Mouse (Mus musculus): ENCODE results near the gene Cep85l.
A peak's percentile ranks its signal among the peaks of the same experiment; 100 is the strongest.

The Cep85l gene

DNA sequence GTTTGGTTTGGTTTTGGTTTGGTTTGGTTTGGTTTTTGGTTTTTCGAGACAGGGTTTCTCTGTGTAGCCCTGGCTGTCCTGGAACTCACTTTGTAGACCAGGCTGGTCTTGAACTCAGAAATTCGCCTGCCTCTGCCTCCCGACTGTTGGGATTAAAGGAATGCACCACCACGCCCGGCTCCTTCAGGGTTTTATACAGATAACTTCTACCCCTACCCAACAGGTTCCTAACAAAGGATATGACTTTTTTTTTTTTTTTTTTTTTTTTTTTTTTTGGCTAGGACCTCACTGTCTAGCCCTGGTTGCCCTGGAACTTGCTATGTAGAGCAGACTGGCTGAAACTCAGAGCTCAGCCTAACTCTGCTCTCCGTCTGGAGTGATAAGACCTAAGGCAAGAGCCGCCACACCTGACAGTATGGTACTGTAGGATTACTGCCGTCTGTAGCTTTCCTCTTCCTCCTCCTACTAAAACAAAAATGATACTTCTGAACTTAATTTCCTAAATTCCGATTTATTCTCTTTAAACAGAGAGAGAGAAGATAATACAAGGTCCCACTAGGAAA lies 37.5 kb downstream of the Cep85l start:
- DNase-seq (ENCODE audit: low read depth) = no peak

DNA sequence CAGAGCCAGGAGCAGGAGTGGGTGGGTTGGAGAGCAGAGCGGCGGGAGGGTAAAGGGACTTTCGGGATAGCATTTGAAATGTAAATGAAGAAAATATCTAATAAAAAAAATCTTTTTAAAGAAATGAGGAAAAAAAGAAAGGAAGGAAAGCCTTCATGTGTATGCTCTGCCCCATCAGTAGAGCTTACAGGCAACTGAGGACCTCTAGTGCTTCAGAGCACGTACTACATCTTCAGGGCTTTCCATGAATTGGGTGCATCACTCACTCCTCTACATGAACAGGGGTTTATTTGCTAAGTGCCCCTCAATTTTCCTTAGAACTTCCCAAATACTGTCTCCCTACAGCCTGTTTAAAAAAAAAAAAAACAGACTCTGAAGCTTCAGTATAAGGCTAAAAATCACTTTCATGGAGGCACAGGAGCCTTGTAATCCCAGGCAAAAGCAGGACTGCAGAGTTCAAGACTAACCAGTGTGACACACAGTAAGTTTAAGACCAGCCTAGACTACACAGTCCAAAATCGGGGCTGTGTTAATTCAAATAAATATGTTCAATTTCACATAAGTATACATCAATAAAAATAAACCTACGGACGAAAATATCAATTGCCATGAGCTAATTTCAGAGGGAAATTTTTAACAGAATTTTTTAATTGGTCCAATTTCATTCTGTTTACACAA lies 38.3 kb downstream of the Cep85l start:
- no peak for DNase-seq (ENCODE audit: low read depth)

DNA sequence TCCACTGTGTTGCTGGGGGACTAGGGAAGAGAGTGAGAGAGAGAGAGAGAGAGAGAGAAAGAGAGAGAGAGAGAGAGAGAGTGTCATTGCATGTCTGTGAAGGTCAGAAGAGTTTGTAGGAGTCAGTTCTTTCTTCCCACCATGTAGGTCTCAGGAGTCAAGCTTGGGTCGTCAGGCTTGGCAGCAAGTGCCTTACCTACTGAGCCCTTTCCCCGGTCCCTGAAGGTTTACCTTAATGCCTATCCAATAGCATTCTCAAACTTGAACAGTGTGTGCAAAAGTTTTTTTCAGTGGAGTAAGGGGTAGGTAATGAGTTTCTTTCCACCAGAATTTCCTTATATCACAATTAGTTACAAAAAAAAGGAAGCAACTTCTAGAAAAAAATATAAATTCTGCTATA lies 40.7 kb downstream of the Cep85l start:
- no peak for DNase-seq (ENCODE audit: low read depth)

DNA sequence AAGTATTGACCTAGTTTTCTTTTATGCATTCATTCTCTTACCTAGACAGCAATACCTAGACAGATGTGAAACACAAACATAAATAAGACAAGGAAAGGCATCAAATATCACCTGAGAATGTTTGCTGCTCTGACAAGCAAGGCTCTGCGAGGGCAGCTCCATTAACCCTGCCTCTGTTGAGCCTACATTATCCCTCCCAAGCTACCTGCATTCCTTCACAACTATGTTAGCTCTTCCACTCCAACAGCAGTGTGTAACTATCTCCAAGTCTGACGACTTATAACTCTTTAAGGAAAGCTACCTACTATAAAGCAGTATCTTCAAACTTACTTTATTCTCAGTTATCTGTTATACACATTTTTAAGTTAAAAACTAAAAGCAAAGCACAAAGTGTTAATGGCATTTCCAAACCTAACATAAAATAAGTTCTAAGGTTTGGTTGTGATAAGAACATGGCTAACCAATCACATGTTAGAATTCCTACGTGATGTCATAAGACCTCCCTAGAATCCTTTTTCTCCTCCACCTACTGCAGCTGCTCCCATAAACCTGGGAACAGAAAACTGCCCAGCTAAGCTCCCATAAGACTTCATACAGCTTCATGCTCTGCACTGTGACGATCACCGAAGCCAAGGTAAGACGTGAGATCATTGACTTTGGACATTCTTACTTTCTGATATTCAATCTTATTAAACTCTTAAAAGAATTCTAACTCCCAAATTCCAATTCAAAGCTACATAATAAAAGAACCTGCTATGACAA lies 42.4 kb downstream of the Cep85l start, which contains the start of gene Pln:
Gene Pln (plus strand): TSS at position 506 of the 762 bp plus-strand sequence.
- no peak for DNase-seq (ENCODE audit: low read depth)

DNA sequence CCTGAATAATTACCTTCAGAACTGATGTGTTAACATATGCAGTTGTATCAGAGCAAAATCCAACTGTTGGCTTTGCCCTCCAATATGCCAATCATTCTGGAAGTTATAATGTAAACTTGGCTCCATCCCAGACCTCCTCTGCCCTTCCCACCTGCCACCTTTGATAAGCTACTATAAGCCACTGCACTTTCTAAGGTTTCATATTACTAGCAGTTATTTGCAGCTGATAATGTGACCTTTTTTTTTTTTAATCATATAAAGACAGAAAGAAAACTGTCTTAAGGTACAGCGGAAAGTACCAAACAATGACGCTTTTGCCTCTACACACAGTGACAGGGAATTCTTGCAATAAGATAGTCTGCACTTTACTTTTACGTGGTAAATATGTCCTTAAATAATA lies 43.8 kb downstream of the Cep85l start:
- DNase-seq (ENCODE audit: low read depth) = no peak

DNA sequence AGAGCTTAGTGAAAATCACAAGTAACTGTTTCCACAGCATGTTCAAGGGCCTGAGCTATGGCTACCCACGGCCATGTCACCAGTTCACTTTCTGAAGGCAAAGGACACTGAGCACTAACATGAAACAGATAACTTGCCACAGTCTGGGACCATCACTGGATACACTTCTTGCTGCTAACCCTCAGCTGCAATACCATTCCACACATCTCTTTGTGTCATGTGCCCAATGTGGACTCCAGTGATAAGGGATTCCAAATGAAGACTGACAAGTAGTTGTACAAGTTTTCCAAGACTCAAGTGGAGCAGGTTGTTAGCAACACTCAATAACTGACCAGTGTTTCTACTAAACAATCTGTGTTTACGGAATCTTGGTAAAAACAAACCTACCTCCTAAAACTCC lies 44.5 kb downstream of the Cep85l start:
- no peak for DNase-seq (ENCODE audit: low read depth)

DNA sequence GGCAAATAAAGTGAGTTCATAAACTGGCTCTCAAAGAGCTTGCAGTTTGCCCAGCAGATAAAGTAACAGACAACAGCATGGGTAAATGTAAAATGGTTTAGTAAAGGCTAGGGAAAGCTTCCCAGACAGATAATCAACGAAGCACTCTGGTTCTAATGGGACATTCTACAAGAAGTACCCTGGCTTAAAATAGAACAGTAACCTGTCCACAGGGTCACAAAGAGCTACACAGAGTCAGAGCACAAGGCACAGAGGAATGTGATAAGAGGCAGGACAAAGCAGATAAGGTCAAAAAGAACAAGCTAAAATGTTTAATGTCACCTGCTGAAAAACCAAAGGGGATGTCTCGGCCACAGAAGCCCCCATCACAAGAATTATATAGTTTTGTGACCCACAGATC lies 47.0 kb downstream of the Cep85l start:
- no peak for DNase-seq (ENCODE audit: low read depth)

DNA sequence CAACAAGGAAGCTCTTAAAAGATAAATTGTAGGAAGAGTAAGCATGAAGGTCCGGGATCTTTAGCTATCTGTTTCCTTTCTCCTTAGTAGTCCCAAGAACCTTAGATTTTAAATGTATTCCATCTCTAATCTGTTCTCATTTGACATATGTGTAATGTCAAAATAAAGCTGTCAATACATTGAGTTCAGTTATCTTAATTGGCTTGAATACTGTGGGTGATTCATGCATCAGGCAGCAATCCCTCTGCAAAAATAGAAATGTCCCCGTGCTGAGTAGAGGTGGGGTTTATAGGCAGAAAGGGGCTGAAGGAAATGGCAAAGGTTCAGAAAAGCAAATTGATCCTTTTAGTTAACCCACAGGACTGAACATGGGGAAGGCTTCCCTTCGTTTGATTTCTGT lies 50.5 kb downstream of the Cep85l start:
- no peak for DNase-seq (ENCODE audit: low read depth)

DNA sequence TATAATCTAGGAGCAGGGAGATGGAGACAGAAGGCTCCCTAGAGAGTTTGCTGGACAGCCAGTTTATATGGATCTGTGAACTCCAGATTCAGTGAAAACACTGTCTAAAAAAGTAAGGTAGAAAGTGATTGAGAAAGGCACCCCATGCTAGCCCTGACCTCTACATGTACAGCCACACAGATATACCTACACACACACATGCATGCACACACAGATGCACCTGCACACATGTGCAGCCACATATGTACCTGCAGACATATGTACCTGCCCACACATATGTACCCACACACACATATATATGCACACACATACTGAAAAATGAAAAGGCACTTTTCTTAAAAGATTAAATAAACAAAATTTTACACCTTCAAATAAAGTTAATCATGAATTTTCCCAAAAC lies 53.4 kb downstream of the Cep85l start:
- no peak for DNase-seq (ENCODE audit: low read depth)

DNA sequence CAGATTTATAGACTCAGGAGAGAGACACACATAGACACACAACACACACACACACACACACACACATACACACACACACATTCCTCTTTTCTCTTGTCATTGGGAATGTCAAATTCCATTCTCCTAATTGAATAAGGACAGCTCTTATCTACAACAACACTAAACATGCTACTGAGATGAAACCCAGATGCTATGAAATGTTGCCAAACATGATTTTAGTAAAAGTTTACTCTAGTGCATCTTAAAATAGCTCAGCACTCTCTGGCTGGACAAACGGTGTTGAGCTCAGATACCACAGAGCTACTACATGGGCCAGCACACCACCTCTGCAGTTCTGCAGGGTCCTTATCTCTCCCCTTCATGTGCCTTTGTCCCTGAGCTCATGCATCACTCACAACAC lies 55.1 kb downstream of the Cep85l start:
- no peak for DNase-seq (ENCODE audit: low read depth)

DNA sequence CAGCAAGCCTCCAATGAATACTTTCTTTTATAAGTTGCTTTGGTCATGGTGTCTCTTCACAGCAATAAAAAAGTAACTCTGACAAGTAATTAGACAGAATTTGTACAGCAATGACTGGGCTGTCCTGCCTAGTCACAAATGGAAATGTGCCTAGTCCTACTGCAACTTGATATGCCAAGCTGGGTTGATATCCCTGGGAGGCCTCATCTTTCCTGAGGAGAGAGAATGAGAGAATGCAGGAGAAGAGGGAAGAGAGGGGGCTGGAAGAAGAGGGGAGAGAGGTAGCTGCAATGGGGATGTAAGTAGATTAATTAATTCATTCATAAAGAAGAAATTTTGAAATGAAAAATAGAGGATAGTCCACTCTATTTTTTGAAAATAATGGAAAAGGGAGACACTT lies 56.4 kb downstream of the Cep85l start:
- no peak for DNase-seq (ENCODE audit: low read depth)

DNA sequence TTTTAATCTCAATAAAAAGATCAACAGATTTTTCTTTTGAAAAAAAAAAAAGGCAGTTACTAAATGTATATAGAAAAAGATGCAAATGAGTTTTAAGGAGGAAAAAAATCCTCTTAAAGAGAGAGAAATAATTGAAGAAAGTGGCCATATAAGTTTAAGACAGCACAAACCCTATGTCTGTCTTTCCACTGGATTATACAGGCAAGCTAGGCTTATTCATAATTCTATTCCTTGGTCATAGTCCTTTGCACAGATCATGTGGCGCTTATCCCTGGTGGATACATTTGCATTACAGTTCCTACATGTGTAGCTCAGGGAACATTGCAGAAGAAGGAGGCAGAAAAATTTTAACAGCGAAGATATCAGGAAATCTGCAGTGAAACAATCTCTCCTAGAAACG lies 73.1 kb downstream of the Cep85l start:
- no peak for DNase-seq (ENCODE audit: low read depth)

DNA sequence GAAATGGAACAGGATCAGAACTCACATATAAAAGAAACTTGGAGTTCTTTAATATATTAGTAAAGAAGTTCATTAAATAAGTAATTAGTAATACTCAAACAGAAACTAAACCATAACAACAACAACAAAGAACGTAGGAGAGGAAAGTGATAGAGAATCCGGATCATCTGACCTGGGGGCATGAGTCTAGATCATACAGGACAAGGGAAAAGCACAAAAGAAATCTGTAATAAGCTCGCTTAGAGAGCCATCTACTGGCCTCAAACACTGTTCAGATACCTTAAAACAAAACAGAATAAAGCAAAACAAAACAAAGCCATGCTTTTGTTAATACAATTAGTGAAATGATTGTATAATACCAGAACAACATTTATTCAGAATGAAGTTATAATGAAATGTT lies 73.9 kb downstream of the Cep85l start:
- DNase-seq (ENCODE audit: low read depth) = no peak

DNA sequence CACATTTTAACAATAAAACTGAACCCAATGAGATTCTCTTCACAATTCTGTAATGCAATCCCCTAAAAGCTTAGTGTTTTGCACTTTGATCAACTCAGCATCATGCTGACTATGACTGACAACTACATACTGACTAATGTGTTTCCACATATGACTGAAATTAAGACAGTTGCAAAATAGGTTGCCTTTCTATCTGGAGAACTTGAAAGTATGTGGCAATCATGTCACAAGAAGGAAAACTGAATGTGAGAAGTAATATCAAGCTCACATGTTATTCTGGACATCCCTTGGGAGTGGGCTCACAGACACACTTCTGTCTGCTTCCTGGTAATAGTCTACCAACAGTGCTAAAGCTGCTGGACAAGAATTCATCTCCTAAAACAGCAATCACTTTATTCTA lies 94.6 kb downstream of the Cep85l start:
- DNase-seq (ENCODE audit: low read depth) = no peak

DNA sequence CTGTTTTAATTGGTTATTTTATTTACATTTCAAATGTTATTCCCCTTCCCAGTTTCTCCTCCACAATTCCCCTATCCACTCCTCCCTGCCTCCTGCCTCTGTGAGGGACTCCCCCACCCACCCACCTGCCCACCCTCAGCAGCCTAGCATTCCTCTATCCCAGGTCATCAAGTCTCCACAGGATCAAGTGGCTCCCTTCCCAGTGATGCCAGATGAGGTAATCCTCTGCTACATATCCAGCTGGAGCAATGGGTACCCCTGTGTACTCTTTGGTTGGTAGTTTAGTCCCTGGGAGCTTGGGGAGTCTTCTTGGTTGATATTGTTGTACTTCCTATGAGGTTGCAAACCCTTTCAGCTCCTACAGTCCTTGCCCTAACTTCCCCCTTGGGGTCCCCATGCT lies 107.5 kb downstream of the Cep85l start:
- DNase-seq (ENCODE audit: low read depth) = no peak

DNA sequence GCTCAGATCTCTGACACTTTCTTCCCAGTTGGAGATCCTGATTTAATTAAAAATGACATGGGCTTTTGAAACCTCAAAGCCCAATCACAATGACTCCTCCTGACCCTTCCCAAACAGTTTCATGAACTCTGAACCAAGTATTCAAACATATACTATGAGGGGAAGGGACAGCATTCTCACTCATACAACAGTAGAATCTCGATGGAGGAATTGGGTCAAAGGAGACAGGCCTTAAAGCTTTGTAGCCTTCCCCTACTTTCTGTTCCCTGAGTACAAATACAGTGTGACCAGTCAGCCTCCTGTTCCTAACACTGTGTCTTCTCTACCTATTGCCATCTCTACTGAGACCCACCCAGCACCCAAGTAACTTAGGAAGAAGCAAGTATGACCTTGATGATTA lies 117.7 kb downstream of the Cep85l start:
- no peak for DNase-seq (ENCODE audit: low read depth)

DNA sequence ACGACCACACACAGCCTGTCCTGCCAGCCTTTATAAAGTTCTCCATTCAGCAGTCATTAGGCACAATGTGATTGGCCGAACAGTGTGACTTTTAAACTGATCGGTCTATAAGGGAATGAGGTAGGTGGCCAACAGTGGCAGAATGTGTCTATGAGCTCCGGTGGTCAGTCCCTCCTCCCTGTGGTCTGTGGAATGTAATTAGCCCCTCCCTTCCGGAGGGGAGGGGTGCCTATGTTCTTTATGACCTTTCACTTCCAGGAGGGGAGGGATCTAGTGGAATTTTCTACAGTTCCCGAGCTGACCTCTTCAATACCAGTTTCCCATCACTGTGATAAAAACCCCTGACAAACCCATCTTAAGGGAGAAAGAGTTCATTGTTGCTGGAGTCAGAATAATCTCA lies 144.4 kb downstream of the Cep85l start:
- DNase-seq (ENCODE audit: low read depth) = no peak

DNA sequence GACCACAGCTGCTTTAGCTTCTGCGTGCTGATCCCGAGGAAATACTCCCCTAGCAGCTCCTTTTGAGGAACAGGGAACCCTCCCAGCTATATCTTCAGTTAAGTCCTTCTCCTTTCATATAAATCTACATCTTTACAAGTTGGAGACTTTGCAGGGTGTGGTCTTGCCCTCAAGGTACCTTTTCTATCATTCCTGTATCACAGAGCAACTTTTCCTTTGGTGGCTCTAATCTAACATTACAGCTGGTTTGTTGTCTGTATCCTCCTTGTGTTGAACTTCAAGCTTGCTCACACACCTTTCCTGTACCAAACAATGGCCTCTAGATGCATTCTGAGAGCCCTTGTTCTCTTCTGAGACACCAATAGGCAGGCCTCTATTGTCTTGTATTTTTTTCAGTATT lies 145.1 kb downstream of the Cep85l start:
- DNase-seq (ENCODE audit: low read depth) = no peak

DNA sequence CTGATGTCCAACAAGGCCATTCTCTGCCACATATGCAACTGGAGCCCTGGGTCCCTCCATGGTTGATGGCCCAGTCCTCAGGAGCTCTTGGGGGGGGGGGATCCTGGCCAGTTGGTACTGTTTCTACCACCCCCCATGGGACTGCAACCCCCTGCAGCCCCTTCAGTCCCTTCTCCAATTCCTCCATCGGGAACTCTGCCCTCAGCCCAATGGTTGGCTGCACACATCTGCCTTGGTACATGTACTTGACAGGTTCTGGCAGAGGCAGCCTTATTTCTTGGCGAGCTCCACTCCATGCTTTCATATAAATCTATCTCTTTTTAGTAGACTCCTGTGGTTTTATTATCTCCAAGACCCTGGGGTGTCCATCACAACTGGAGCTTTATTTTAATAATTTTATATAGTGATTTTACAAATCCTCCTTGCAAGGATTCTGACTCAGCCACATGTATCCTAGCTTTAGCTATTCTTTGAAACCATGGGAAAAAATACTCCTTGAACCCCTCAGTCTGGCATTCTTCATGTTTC lies 145.6 kb downstream of the Cep85l start:
- no peak for DNase-seq (ENCODE audit: low read depth)

DNA sequence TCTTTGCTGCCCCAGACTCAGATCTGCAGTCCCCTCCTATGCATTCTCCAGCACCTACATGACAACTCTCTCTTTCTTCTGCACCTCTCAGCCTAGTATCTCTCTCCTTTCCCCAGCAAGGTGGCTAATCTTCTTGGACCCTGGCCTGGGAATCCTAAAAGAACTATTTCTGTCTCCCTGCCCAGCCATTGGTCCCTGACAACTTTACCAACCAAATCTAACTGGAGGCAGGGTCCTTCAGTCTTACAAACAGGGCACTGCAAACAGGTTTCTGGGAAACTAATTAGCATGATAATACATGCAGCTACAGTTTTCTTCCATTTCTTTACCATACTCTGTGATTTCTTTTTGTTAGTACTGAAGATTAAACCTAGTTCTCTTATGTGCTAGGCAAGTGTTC lies 148.9 kb downstream of the Cep85l start:
- no peak for DNase-seq (ENCODE audit: low read depth)

DNA sequence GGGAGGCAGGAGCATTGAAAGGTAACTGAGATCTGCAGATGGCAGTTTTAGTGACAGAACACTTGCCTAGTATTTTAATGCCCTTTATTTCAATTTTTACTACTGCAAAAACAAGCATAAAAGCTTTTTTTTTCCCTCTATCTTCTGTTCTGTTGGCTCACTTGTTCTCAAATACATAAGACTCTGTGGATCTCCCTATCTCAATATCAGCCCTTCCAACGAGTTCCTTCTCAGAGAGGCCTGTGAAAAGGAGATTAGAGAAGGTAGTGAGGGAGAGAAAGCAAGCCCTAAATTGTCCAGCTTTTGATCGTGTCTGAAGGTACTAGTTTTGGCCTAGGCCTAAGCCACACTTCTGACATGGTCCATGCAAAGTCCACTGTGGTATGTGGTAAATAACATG lies 150.6 kb downstream of the Cep85l start:
- peak; percentile 5 for DNase-seq (ENCODE audit: low read depth)
